Mouse (Mus musculus): ENCODE measurements at regions not wholly inside any gene's neighbourhood (a gene's known extent, or its start where the extent isn't known, plus 50 kb on each side); places are given as distances from the start of the nearest gene placed in this dataset.

GRCm38 (mm10) chr3:58315236-58315635 is 99.3 kb upstream of the Tsc22d2 start:
- Histone ChIP-seq H3K27me3 (ENCODE audit: control insufficient read depth in 1 of 2, insufficient read depth in 2 of 2, low read length in 2 of 2) (no peaks in the 10 kb centered on the region; a peak in 1 of 4 replicates), H3K4me3 (ENCODE audit: control insufficient read depth in 1 of 2, insufficient read depth in 1 of 2, low read depth in 2 of 2, low read length in 2 of 2) (no peak overlapping the region), H3K9ac (ENCODE audit: control insufficient read depth, low read depth, low read length, poor library complexity, severe bottlenecking) (no peak overlapping the region), H3K9me3 (replicated peaks; ENCODE audit: insufficient read depth, low read length) (no peaks in the 10 kb centered on the region), H3K4me1 (ENCODE audit: control insufficient read depth in 1 of 2, insufficient read depth in 2 of 2, low read length in 2 of 2) (no peaks in the 10 kb centered on the region), H3K79me2 (ENCODE audit: control insufficient read depth, insufficient read depth, low read length, poor library complexity) (no peaks in the 10 kb centered on the region), H3K27ac (ENCODE audit: control insufficient read depth, low read depth, low read length) (no peak overlapping the region), H3K36me3 (ENCODE audit: control insufficient read depth in 1 of 2, insufficient read depth in 2 of 2, low read length in 2 of 2) (no peaks in the 10 kb centered on the region)
- DNase-seq (ENCODE audit: low read depth, low spot score) = no peak
- TF ChIP-seq POLR2AphosphoS5 (IDR thresholded peaks at IDR 0.05; ENCODE audit: borderline replicate concordance, low read depth, low read length) (no peak), UBTF (IDR thresholded peaks at IDR 0.05; ENCODE audit: borderline replicate concordance, insufficient read depth, low read depth, low read length) (no peak), TAL1 (IDR thresholded peaks at IDR 0.05; ENCODE audit: low read length) (no peak), RAD21 (IDR thresholded peaks at IDR 0.05; ENCODE audit: low read depth, low read length) (no peak), POLR2A (IDR thresholded peaks at IDR 0.05; ENCODE audit: control insufficient read depth in 1 of 2, insufficient read depth in 1 of 2, low read depth in 1 of 2, low read length in 2 of 2, poor library complexity in 1 of 2) (no peak), SIN3A (IDR thresholded peaks at IDR 0.05; ENCODE audit: low read length) (no peak), ELF1 (IDR thresholded peaks at IDR 0.05; ENCODE audit: low read depth, low read length) (no peak), ZKSCAN1 (IDR thresholded peaks at IDR 0.05; ENCODE audit: low read depth, low read length) (no peak), CHD2 (IDR thresholded peaks at IDR 0.05; ENCODE audit: low read length) (no peak), ETS1 (IDR thresholded peaks at IDR 0.05; ENCODE audit: low read depth, low read length) (no peak), NRF1 (IDR thresholded peaks at IDR 0.05; ENCODE audit: insufficient read depth, low read depth, low read length, poor library complexity, severe bottlenecking) (no peak), ZMIZ1 (IDR thresholded peaks at IDR 0.05; ENCODE audit: low read depth, low read length) (no peak), JUND (IDR thresholded peaks at IDR 0.05; ENCODE audit: low read depth, low read length) (no peak), GATA1 (IDR thresholded peaks at IDR 0.05; ENCODE audit: low read depth, low read length) (no peak), GABPA (IDR thresholded peaks at IDR 0.05; ENCODE audit: low read depth, low read length) (no peak), MYB (IDR thresholded peaks at IDR 0.05; ENCODE audit: low read depth, low read length) (no peak), EP300 (IDR thresholded peaks at IDR 0.05; ENCODE audit: low read depth in 1 of 2, low read length in 2 of 2) (no peak), SMC3 (IDR thresholded peaks at IDR 0.05; ENCODE audit: low read depth, low read length) (no peak), E2F4 (IDR thresholded peaks at IDR 0.05; ENCODE audit: borderline replicate concordance, low read depth, low read length) (no peak)

DNA sequence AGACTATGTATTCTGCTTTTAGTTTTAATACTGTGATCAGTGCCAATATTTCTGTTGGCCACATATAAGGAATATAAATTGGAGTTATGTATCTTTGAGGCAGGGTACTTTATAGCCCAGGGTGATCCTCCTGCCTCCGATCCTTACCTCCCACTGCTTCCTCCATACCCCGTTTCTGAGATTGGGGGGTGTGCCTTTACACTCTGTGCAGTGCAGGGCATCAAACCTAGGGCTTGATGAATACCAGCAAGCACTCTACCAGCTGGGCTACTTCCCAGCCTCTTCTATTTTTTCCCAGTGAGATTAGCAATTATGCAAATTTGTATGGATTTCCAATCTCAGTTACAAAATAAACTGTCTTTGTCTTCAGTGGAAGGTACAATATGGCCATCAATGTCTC is 97.3 kb upstream of the Tsc22d2 start:
- no peak for TF ChIP-seq EP300 (IDR thresholded peaks at IDR 0.05; ENCODE audit: low read depth in 1 of 2, low read length in 2 of 2)
- TF ChIP-seq HCFC1 (IDR thresholded peaks at IDR 0.05; ENCODE audit: low read depth, low read length) = no peak
- TF ChIP-seq TAL1 (IDR thresholded peaks at IDR 0.05; ENCODE audit: low read length) = no peak
- TF ChIP-seq SMC3 (IDR thresholded peaks at IDR 0.05; ENCODE audit: low read depth, low read length) = no peak
- no peak for TF ChIP-seq MYB (IDR thresholded peaks at IDR 0.05; ENCODE audit: low read depth, low read length)
- no peak for TF ChIP-seq MXI1 (IDR thresholded peaks at IDR 0.05; ENCODE audit: low read depth, low read length)
- no peak for TF ChIP-seq GATA1 (IDR thresholded peaks at IDR 0.05; ENCODE audit: low read depth, low read length)
- TF ChIP-seq KAT2A (conservative IDR thresholded peaks at IDR 0.05; ENCODE audit: low read depth, low read length) = no peak
- Histone ChIP-seq H3K4me3 (ENCODE audit: control insufficient read depth in 1 of 2, insufficient read depth in 1 of 2, low read depth in 2 of 2, low read length in 2 of 2) (no peak overlapping the region), H3K9ac (ENCODE audit: control insufficient read depth, low read depth, low read length, poor library complexity, severe bottlenecking) (no peak overlapping the region), H3K79me2 (ENCODE audit: control insufficient read depth, insufficient read depth, low read length, poor library complexity) (no peaks in the 10 kb centered on the region), H3K27me3 (ENCODE audit: control insufficient read depth in 1 of 2, insufficient read depth in 2 of 2, low read length in 2 of 2) (no peaks in the 10 kb centered on the region), H3K27ac (ENCODE audit: control insufficient read depth, low read depth, low read length) (no peak overlapping the region), H3K9me3 (replicated peaks; ENCODE audit: insufficient read depth, low read length) (no peaks in the 10 kb centered on the region), H3K36me3 (ENCODE audit: control insufficient read depth in 1 of 2, insufficient read depth in 2 of 2, low read length in 2 of 2) (no peaks in the 10 kb centered on the region), H3K4me1 (ENCODE audit: control insufficient read depth in 1 of 2, insufficient read depth in 2 of 2, low read length in 2 of 2) (no peaks in the 10 kb centered on the region)
- no peak for DNase-seq (ENCODE audit: low read depth, low spot score)

Measured in MEL (cell line).